Mouse (Mus musculus): ENCODE measurements around the gene Aox1. TPM values are rescaled to one million over a fixed set of nuclear protein-coding genes. Genes with fewer than 3 reads are reported as not detected.

Aox1 gene
- total RNA-seq, 2 experiments from 2014 or later = 10.4 to 13.0 TPM

DNA sequence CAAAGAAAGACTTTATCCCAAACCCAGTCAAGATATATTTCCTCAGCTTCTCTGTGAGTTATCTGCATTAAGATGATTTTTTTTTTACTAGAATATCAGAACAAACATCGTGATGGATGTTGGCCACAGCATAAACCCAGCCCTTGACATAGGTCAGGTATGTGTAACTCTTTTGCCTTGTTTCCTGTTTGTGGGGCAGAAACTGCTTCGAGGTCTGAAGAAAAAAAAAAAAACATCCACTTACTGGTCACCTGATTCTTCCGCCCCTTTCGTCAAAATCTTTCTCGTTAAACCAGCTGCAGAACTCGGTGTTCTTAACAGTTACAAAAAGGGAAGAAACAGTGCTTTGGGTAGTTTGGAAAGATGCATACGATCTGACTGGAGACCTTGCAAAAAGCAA, 72.8 kb downstream of the Aox1 start:
- intact Hi-C loops (cut with DNase I) = no loop called here
- no peak for DNase-seq

DNA sequence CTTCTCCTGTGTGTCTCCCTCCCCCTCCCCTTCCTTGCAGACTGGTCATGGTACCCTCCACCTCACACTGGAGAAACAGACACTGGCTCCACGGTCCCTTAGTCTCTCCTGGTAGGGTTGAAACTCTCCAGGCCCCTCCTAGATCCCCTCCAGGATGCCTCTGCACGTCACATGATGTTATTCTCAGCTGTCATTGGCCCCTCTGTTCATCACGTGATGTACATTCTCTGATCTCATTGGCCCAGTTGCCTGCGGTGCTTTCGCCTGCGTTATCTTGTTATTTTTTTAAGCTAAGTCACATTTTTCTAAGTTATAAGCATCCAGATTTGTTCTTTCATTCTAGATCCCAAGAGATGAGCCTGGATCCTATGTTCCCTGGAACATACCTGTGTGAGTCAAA, 76.0 kb downstream of the Aox1 start:
- no peak for DNase-seq
- intact Hi-C loops (cut with DNase I) = no loop called here

DNA sequence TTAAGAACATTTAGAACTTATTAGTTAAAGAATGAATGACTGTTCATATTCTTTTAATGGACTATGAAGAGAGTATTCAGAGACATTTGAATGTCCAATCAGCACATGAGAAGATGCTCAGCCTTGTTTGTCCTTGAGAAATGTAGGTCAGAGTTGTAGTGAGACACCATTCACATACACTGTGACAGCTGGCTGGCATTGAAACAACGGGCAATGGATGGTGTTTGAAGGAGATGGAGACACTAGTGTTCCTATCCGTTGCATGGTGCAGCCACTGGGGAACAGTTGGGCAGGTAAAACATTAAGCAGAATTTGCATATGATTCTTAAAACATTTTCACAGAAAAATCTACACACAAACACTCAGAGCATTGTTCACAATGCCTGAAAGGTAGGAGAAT, 77.3 kb downstream of the Aox1 start:
- intact Hi-C loops (cut with DNase I) = no loop called here
- DNase-seq = no peak

DNA sequence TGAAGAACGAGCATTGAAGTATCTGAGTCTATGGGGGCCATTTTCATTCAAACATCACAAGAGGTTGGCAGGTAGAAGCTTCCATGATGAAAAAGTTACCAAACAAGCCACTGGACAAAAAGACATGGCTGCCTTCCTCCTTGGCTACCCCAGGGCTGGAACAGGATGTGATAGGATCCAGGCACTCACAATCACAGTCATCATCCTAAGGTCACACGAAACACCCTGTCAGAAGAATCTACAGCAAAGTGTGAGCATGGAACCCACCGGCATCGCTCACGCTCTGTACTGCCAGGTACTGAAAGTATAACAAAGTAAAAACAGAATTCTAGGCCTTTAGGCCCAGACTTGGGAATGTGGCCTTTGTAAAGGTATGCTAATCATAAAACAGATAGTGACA, 80.5 kb downstream of the Aox1 start:
- intact Hi-C loops (cut with DNase I) = no loop called here
- no peak for DNase-seq

DNA sequence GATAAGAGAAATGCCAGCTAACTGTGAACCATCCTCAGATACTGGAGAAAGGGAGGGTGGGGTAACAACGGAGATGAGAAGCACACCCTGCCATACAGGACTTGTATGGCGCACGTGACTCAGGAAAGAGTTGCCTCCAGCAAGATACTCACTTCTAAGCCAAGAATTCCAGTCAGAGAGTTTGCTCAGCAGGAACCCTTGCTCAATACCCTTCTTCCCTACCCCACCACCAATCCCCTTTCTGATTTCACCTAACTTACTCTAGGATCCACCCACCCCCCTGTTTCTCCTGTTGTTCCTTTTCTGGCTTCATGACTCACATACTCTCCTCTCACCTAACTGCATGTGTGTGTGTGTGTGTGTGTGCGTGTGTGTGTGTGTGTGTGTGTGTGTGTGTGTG, 81.6 kb downstream of the Aox1 start:
- intact Hi-C loops (cut with DNase I) = no loop called here
- DNase-seq = no peak

DNA sequence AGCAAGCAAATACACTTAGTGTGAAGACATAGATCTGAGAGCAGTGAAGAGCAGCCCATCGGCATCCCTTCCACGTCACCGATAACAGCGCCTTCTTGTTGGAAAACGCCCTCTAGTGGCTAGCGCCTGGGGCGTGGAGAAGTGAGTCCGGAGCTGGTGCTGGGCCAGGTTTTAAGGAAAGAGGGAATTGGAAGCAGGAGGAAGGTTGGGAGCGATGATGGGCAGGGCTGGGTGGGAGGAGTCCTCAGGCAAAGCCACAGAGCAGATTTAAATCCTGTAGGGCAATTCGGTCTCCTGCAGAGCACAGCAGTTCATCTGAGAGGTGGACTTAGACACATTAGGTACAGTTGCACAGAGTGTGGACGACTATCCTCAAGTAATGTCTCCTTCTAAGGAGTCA, 83.1 kb downstream of the Aox1 start, which contains the start of gene Aox3:
TSS of gene Aox3 (plus strand) at position 251 of the 400 bp plus-strand sequence.
- intact Hi-C loops (cut with DNase I) = no loop called here

DNA sequence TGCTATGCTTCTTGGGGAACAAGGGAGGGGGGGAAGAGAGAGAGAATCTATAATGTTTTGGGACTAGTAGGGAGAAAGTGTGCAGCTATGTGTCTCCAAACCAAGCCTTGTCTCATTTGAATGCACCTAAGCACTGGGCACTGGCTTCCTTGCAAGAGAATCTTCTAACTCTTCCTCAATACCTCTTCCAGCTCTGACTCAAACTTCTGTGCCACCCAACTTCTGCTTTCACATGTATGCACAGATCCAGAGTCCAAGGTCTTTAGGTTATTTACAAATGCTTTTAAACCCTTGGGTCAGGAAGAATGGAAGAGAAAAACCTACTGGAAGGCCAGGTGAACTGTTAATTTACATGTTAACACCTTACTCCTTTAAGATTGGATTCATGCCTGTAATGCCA, 83.7 kb downstream of the Aox1 start:
- intact Hi-C loops (cut with DNase I) = no loop called here
- DNase-seq = no peak

More for the DNA sequence above, 83.1 kb downstream of the Aox1 start, which contains the start of gene Aox3:
- DNase-seq = peak; percentile 68 to 71

DNA sequence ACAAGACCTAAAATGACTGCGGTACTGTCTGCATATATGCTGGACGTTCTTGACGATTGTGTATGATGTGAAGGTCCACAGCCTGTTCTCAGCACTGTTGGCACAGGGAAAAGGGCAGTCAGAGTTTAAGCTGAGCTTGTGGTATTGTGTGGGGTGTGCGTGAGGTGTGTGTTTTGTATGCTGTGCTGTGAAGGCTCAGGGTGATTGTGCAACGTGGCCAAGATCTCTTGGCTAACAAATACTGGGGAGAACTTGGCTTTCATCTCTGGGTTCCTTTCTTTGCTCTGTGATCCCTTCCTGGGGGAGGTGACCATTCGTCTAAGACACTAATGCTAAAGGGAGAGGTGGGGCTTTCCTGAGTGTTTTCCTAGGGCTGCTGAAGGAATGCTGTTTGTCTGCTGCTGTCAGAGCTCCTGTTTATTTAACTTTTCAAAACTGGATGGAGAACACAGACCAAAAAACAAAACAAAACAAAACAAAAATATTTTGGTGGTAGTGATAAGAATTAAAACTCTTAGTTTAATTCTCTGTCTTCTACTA, 84.4 kb downstream of the Aox1 start:
- intact Hi-C loops (cut with DNase I) = no loop called here

DNA sequence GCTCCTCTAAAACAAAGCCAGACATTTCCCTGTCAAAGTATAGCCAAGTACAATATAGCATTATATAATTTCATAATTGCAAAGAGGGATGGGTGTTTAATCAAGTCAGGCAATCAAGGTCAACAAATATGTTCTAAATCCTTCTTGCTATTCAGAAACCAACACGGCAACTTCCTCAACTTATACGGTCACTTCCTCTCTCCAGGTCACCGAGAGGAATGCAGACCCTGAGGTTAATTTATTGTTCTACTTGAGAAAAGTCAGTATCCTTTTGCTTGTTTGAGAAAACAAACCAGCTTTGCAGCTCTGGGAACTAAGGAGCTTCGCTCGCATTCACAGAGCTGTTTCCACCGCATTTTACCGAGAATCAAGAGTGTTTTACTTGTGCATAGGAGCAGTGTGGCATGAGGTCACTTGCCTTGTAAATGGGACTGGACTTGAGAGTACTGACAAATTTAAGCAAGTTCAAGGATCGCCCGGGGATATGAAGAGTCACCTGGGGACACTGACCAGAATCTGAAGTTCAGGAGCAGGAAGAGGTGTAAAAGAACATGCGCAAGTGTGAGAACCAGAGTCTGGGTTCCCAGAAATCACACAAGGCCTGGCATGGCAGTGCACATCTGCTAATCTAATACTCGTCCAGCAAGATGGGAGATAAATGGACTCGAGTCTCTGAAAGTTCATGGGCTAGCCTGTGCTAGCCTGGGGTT, 85.1 kb downstream of the Aox1 start:
- DNase-seq = no peak
- intact Hi-C loops (cut with DNase I) = no loop called here

More for the DNA sequence above, 84.4 kb downstream of the Aox1 start:
- no peak for DNase-seq

DNA sequence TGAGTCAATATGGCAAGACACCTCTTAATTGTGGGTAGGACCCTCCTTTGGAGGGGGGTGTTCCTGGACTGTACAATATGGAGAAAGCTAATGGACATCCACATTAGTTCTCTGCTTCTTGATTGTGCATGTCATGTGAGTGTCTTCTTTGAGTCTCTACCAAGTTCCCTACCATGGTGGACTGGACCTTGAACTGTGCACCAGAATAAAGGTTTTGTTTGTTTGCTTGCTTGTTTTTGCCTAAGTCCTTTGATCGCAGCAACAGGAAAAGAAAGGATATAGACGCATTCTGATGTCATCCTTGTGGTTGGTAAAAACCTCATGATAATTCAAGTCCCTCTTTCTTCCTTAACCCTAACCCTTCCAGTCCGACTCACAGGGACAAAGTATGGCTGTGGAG, 88.5 kb downstream of the Aox1 start:
- intact Hi-C loops (cut with DNase I) = no loop called here
- no peak for DNase-seq

DNA sequence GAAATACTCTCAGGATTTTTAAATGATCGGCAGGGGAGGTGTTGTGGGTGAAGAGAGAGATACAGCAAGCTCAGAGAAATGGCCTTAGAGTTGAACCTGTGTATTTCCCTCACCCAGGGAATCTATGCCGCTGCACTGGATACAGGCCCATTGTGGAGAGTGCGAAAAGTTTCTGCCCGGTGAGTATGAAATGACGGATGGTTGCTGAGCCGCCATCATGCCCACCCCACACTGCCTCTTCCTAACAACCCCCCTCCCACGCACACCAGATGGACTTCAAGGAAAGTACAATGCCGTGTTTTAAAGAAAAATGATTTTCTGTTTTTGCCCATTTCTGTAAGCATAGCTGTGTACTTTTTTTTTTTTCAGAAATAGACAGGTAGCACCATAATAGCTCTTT, 95.2 kb downstream of the Aox1 start:
- intact Hi-C loops (cut with DNase I) = no loop called here
- no peak for DNase-seq

DNA sequence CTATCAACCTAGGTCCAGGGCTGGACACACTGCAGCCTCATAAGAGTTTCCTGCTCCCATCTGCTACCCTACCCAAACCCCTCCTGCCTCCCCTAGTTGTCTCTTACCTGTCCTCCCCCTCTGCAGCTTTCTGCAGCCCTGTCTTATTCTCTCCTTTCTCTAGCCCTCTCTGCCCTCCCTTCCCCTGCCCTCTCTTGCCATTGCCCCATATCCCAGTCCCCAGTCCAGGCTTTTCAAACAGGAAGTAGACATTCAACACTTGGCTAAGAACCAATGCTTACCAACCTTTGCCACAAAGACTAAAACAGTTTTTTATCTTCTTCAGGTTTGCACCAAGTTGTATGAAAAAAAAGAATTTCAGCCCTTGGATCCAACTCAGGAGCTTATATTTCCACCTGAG, 108.2 kb downstream of the Aox1 start:
- DNase-seq = no peak
- intact Hi-C loops (cut with DNase I) = no loop called here

DNA sequence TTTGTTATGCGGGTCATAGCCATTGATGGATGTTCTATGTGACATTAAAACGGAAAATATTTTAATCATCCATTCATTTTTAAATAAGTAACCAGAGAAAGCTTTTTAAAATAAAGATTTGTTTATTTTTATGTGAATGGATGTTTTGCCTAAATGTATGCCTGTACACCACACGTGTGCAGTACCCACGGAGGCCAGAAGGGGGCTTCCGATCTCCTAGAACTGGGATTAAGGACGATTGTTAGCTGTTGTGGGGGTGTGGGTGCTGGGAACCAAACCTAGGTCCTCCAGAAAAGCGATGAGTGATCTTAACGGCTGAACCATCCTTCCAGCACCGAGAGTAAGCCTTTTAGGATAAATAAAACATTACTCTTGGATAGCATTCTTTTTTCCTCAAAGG, 109.3 kb downstream of the Aox1 start:
- intact Hi-C loops (cut with DNase I) = no loop called here
- DNase-seq = no peak

DNA sequence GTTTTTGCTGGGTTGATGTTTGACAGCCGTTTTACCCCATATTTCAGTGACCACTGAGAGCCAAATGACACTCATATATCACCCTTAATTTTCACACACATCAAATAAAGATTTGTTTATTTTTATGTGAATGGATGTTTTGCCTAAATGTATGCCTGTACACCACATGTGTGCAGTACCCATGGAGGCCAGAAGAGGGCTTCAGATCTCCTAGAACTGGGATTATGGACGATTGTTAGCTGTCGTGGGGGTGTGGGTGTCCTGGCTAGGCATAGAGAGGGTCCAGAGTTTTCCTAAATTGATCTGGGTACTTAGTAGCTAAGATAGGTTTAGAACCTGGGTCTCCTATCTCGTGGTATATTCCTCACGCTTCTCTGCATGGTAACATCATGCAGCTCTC, 110.9 kb downstream of the Aox1 start:
- no peak for DNase-seq
- intact Hi-C loops (cut with DNase I) = loop anchor here (5.0 kb wide), 1 partner anchor 708 kb away; no protein-coding TSS in a partner anchor

DNA sequence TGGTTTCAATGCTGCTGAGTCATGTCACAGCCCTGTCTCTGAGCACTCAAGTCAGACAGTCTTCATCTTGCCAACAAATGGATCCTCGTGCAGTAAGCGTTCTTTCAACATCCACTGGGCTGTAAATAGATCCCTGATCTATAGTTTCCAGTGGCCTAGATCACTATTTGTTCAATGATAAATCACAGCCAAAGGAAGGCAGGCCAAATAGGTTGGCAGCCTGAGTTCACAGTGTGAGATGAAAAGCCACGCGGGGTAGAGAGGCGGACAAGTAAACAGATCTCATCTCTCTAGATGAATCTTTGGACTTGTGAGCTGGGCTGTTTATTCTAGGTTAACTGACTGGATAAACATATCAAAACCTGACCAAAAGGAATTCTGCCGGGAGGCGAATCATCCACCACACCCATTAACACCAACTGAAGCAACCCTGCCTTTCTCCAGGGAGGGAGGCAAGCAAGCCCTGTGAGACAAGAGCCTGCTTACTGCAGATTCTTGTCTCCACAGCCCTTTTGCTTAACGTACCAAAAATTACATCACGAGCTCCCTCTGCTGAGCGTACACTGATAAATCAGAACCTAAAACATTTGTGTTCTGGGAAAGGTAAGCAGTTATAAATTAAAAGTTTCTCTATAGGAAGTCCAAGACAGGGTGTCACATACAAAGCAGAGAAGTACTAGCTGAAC, 114.8 kb downstream of the Aox1 start:
- intact Hi-C loops (cut with DNase I) = loop anchor here (5.0 kb wide), 1 partner anchor 712 kb away; no protein-coding TSS in a partner anchor
- no peak for DNase-seq

DNA sequence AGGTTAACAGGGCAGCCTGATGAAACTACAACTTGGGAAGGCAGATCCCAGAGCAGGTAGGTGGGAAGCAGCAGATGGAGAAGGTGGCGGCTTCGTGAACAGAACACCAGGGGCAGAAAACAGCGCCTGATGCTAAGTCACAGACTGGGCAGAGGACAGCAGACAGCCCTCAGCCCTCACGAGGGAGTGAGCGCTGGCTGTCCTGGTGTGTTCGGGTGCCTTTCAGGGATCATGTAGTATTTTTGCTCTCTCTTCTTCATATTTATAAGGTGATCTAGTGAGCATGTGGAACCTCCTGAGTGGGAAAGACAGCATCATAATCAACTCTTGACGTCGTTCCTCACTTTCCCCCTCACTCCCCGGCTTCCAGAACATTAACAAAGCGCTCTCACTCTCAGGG, 116.3 kb downstream of the Aox1 start:
- no peak for DNase-seq
- intact Hi-C loops (cut with DNase I) = no loop called here

DNA sequence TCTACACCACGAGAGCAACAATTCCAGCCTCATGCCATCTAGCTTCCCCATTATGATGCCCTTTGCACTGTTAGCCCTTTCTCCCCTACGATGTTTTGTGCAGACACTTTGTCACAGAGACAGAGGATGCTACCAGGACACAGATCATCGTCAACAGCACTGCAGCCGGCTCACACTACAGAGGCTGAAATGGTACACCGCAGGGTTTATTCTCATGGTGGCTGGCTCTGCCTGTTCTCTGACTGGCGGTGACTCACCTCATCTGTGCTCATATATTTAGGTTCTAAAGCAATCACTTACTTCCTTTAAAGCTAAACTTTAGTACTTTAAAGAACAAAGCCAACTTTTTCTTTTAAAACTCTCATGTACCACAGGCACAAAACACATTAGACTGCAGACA, 118.0 kb downstream of the Aox1 start:
- no peak for DNase-seq
- intact Hi-C loops (cut with DNase I) = no loop called here

DNA sequence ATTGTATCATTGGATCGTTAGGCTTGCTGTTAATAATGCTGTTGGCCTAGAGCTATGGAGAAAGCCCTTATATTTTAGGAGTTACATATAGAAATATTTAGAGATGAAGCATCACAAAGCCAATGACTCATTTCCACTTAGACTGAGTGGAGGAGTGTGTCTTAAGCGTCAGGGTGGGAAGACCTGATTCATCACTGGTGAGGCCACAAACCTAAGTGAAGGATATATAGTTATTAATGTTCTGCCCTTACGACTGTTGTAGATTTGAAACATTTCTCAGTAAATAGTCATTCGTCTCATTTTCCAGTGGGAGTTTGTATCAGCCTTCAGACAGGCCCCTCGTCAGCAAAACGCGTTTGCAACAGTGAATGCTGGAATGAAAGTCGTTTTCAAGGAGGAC, 122.5 kb downstream of the Aox1 start:
- no peak for DNase-seq
- intact Hi-C loops (cut with DNase I) = no loop called here
